Mouse (Mus musculus): ENCODE measurements around the gene Map4k3. TPM values are rescaled to one million over a fixed set of nuclear protein-coding genes. Genes with fewer than 3 reads are reported as not detected.

Map4k3 gene
- polyA plus RNA-seq, 1 experiment from 2014 or later = 23.6 TPM

GRCm38 (mm10) chr17:80727341-80727951, 839 bp downstream of the Map4k3 start:
- WGBS = under 1% methylated on average over 54 of the region's 54 CpGs
- ATAC-seq (ENCODE audit: insufficient number of reproducible peaks, low FRiP score, low TSS enrichment, low read depth) = peak; percentile 77
- H3K9me3 ChIP-seq (replicated peaks) = no peaks in the 10 kb centered on the region
- H3K27me3 ChIP-seq = no peaks in the 10 kb centered on the region
- peaks cover 32% of the 10 kb centered on the region for H3K4me1 ChIP-seq
- peak overlapping the region; percentile 94 for H3K9ac ChIP-seq
- H3K4me2 ChIP-seq (replicated peaks) = peak overlapping the region; percentile 69
- H3K36me3 ChIP-seq = no peaks in the 10 kb centered on the region
- H3K4me3 ChIP-seq (replicated peaks) = peak overlapping the region; percentile 95
- peak overlapping the region; percentile 95 for H3K27ac ChIP-seq (replicated peaks)

GRCm38 (mm10) chr17:80726821-80727220, 1.5 kb downstream of the Map4k3 start:
- no peak for ATAC-seq (ENCODE audit: insufficient number of reproducible peaks, low FRiP score, low TSS enrichment, low read depth)
- Histone ChIP-seq H3K4me3 (replicated peaks) (peak overlapping the region; percentile 95), H3K27me3 (no peaks in the 10 kb centered on the region), H3K36me3 (no peaks in the 10 kb centered on the region), H3K4me1 (peaks cover 36% of the 10 kb centered on the region), H3K4me2 (replicated peaks) (peak overlapping the region; percentile 69), H3K27ac (replicated peaks) (peak overlapping the region; percentile 95), H3K9ac (peak overlapping the region; percentile 19; the same call in 1 of the 2 replicates), H3K9me3 (replicated peaks) (no peaks in the 10 kb centered on the region)
- 11% methylated on average over 8 of the region's 8 CpGs for WGBS

GRCm38 (mm10) chr17:80723092-80723491, 5.2 kb downstream of the Map4k3 start:
- no peak overlapping the region for H3K4me3 ChIP-seq (replicated peaks)
- no peak overlapping the region for H3K9ac ChIP-seq
- no peak for ATAC-seq (ENCODE audit: insufficient number of reproducible peaks, low FRiP score, low TSS enrichment, low read depth)
- H3K27me3 ChIP-seq = no peaks in the 10 kb centered on the region
- H3K36me3 ChIP-seq = no peaks in the 10 kb centered on the region
- H3K4me1 ChIP-seq = peaks cover 30% of the 10 kb centered on the region
- WGBS = 77% methylated on average over 6 of the region's 6 CpGs
- H3K4me2 ChIP-seq (replicated peaks) = no peak overlapping the region
- H3K27ac ChIP-seq (replicated peaks) = no peak overlapping the region
- no peaks in the 10 kb centered on the region for H3K9me3 ChIP-seq (replicated peaks)

GRCm38 (mm10) chr17:80721670-80722069, 6.6 kb downstream of the Map4k3 start:
- 60% methylated on average over 7 of the region's 7 CpGs for WGBS
- ATAC-seq (ENCODE audit: insufficient number of reproducible peaks, low FRiP score, low TSS enrichment, low read depth) = no peak
- H3K4me1 ChIP-seq = peaks cover 27% of the 10 kb centered on the region
- H3K27ac ChIP-seq (replicated peaks) = no peak overlapping the region
- no peaks in the 10 kb centered on the region for H3K27me3 ChIP-seq
- H3K36me3 ChIP-seq = no peaks in the 10 kb centered on the region
- no peak overlapping the region for H3K9ac ChIP-seq
- no peaks in the 10 kb centered on the region for H3K9me3 ChIP-seq (replicated peaks)
- H3K4me3 ChIP-seq (replicated peaks) = no peak overlapping the region
- H3K4me2 ChIP-seq (replicated peaks) = no peak overlapping the region

- Histone ChIP-seq H3K9me3 (replicated peaks) (no peaks in the 10 kb centered on the region), H3K4me2 (replicated peaks) (no peak overlapping the region), H3K9ac (no peak overlapping the region), H3K27ac (replicated peaks) (no peak overlapping the region), H3K4me3 (replicated peaks) (no peak overlapping the region), H3K27me3 (no peaks in the 10 kb centered on the region), H3K36me3 (no peaks in the 10 kb centered on the region), H3K4me1 (peaks cover 14% of the 10 kb centered on the region)
- ATAC-seq (ENCODE audit: insufficient number of reproducible peaks, low FRiP score, low TSS enrichment, low read depth) = no peak
- 91% methylated on average over 5 of the region's 5 CpGs for WGBS
Observed at GRCm38 (mm10) chr17:80719309-80719708, 9.0 kb downstream of the Map4k3 start.

- Histone ChIP-seq H3K9ac (no peak overlapping the region), H3K4me2 (replicated peaks) (no peak overlapping the region), H3K27me3 (no peaks in the 10 kb centered on the region), H3K4me3 (replicated peaks) (no peak overlapping the region), H3K27ac (replicated peaks) (no peak overlapping the region), H3K36me3 (no peaks in the 10 kb centered on the region), H3K9me3 (replicated peaks) (no peaks in the 10 kb centered on the region), H3K4me1 (peaks cover 10% of the 10 kb centered on the region; the same call in 1 of the 2 replicates)
- ATAC-seq (ENCODE audit: insufficient number of reproducible peaks, low FRiP score, low TSS enrichment, low read depth) = no peak
- 78% methylated on average over 5 of the region's 5 CpGs for WGBS
Observed at GRCm38 (mm10) chr17:80718243-80718642, 10.0 kb downstream of the Map4k3 start.

- no peak overlapping the region for H3K4me3 ChIP-seq (replicated peaks)
- no peak overlapping the region for H3K9ac ChIP-seq
- H3K36me3 ChIP-seq = no peaks in the 10 kb centered on the region
- no peak overlapping the region for H3K27ac ChIP-seq (replicated peaks)
- 77% methylated on average over 5 of the region's 5 CpGs for WGBS
- H3K4me2 ChIP-seq (replicated peaks) = no peak overlapping the region
- no peak for ATAC-seq (ENCODE audit: insufficient number of reproducible peaks, low FRiP score, low TSS enrichment, low read depth)
- peaks cover 34% of the 10 kb centered on the region for H3K4me1 ChIP-seq
- no peaks in the 10 kb centered on the region for H3K27me3 ChIP-seq
- no peaks in the 10 kb centered on the region for H3K9me3 ChIP-seq (replicated peaks)
Observed at GRCm38 (mm10) chr17:80713588-80713987, 14.7 kb downstream of the Map4k3 start.

- Histone ChIP-seq H3K27ac (replicated peaks) (peak overlapping the region; percentile 85), H3K9me3 (replicated peaks) (no peaks in the 10 kb centered on the region), H3K4me1 (peaks cover 60% of the 10 kb centered on the region), H3K9ac (no peak overlapping the region), H3K4me2 (replicated peaks) (peak overlapping the region; percentile 45), H3K27me3 (no peaks in the 10 kb centered on the region), H3K36me3 (no peaks in the 10 kb centered on the region), H3K4me3 (replicated peaks) (peak overlapping the region; percentile 9)
- 11% methylated on average over 24 of the region's 24 CpGs for WGBS
- peak; percentile 85 for ATAC-seq (ENCODE audit: insufficient number of reproducible peaks, low FRiP score, low TSS enrichment, low read depth)
Observed at GRCm38 (mm10) chr17:80709921-80710838, 18.1 kb downstream of the Map4k3 start.

GRCm38 (mm10) chr17:80708803-80709202, 19.5 kb downstream of the Map4k3 start:
- no peak for ATAC-seq (ENCODE audit: insufficient number of reproducible peaks, low FRiP score, low TSS enrichment, low read depth)

GRCm38 (mm10) chr17:80707176-80707575, 21.1 kb downstream of the Map4k3 start:
- peak overlapping the region; percentile 58; the same call in 1 of the 2 replicates for H3K27ac ChIP-seq (replicated peaks)
- no peaks in the 10 kb centered on the region for H3K9me3 ChIP-seq (replicated peaks)
- H3K9ac ChIP-seq = no peak overlapping the region
- H3K4me3 ChIP-seq (replicated peaks) = no peak overlapping the region
- H3K27me3 ChIP-seq = no peaks in the 10 kb centered on the region
- H3K4me2 ChIP-seq (replicated peaks) = no peak overlapping the region
- no peak for ATAC-seq (ENCODE audit: insufficient number of reproducible peaks, low FRiP score, low TSS enrichment, low read depth)
- peaks cover 65% of the 10 kb centered on the region for H3K4me1 ChIP-seq
- H3K36me3 ChIP-seq = no peaks in the 10 kb centered on the region
- WGBS = 35% methylated on average over 4 of the region's 4 CpGs

More at GRCm38 (mm10) chr17:80708803-80709202, 19.5 kb downstream of the Map4k3 start:
- WGBS = 84% methylated on average over 6 of the region's 6 CpGs
- H3K9me3 ChIP-seq (replicated peaks) = no peaks in the 10 kb centered on the region
- no peak overlapping the region for H3K9ac ChIP-seq
- H3K4me1 ChIP-seq = peaks cover 65% of the 10 kb centered on the region
- H3K4me3 ChIP-seq (replicated peaks) = no peak overlapping the region
- no peaks in the 10 kb centered on the region for H3K27me3 ChIP-seq
- H3K36me3 ChIP-seq = no peaks in the 10 kb centered on the region
- 0 out of 2 replicates have a peak overlapping the region, but pooled peaks have one; percentile 3 for H3K27ac ChIP-seq (replicated peaks)
- H3K4me2 ChIP-seq (replicated peaks) = no peak overlapping the region

GRCm38 (mm10) chr17:80706608-80707007, 21.7 kb downstream of the Map4k3 start:
- H3K9ac ChIP-seq = no peak overlapping the region
- H3K27me3 ChIP-seq = no peaks in the 10 kb centered on the region
- no peak overlapping the region for H3K4me3 ChIP-seq (replicated peaks)
- H3K4me2 ChIP-seq (replicated peaks) = no peak overlapping the region
- H3K9me3 ChIP-seq (replicated peaks) = no peaks in the 10 kb centered on the region
- 0 out of 2 replicates have a peak overlapping the region, but pooled peaks have one; percentile 58 for H3K27ac ChIP-seq (replicated peaks)
- H3K36me3 ChIP-seq = no peaks in the 10 kb centered on the region
- WGBS = 46% methylated on average over 6 of the region's 6 CpGs
- H3K4me1 ChIP-seq = peaks cover 68% of the 10 kb centered on the region
- no peak for ATAC-seq (ENCODE audit: insufficient number of reproducible peaks, low FRiP score, low TSS enrichment, low read depth)

All from embryonic facial prominence, embryonic 15.5 days (tissue).